Mouse (Mus musculus): ENCODE measurements around the gene Ltbp4.

DNA sequence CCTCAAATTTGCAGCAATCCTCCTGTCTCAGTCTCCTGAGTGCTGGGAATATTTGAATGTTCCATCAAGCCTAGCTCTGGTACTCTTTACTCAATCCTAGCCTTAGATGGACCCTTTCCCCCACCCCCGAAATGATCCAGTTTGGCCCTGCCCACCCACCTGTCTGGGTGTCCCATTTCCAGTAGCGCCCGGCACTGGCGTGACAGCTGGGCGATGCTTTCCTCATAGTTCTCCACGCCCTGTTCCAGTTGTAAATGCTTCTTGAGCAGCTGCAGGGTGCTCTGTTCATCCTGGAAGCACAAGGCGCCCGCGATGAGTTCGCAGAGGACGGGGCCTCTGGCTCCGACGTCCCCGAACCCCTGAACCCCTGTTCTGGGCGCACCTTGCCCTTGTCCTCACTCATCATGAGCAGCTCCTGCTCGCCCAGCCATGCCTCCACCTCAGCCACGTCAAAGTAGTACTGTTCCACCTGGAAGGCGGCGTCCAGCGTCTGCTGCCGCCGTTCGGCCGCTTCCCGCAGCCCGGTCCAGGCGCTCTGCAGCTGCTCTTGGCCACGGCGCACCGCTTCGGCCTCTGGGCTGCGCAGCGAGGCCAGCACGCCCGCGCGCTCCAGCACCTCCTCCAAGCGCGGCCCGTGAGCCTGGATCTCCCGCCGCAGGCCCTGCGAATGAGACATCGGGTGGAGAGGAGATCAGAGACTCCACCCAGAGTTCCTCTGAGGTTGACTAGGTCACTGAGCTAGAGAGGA is 34.4 kb upstream of the Ltbp4 start:
- TF ChIP-seq TAL1 (IDR thresholded peaks at IDR 0.05; ENCODE audit: low read length) (no peak), GATA1 (IDR thresholded peaks at IDR 0.05; ENCODE audit: low read length) (no peak)

Measured in erythroblast, embryonic 14.5 days (primary cell).